Mouse (Mus musculus) small intestine, adult 2 months (tissue): ENCODE results near the gene 1700123K08Rik. TPM values are rescaled to one million over a fixed set of nuclear protein-coding genes. Genes with fewer than 3 reads are reported as not detected.
A peak's percentile ranks its signal among the peaks of the same experiment; 100 is the strongest.
"Not testable (repeated sequence)": the region's sequence is repeated elsewhere in the genome, so short reads cannot be mapped to it uniquely, and the experiment has no call there.

Experiments used
- H3K27ac ChIP-seq: fragments of 200-500 bp; 2 replicates; pipeline ENCODE4 v1.5.1; 2012; ENCODE audit warnings: low read depth, low read length, control low read depth, inconsistent platforms; ENCODE audit not compliant: insufficient read depth
- H3K27me3 ChIP-seq: fragments of 200-500 bp; 2 replicates; pipeline ENCODE4 v1.6.1; 2012; ENCODE audit warnings: mild to moderate bottlenecking, moderate library complexity, low read length, inconsistent platforms; ENCODE audit not compliant: control insufficient read depth, insufficient read depth
- H3K36me3 ChIP-seq: fragments of 200-500 bp; 2 replicates; pipeline ENCODE4 v1.6.1; 2012; ENCODE audit warnings: mild to moderate bottlenecking, low read length, control low read depth, inconsistent platforms; ENCODE audit not compliant: control insufficient read depth, insufficient read depth
- H3K4me1 ChIP-seq: fragments of 200-500 bp; 2 replicates; pipeline ENCODE4 v1.6.1; 2012; ENCODE audit warnings: low read length, inconsistent platforms, mixed read lengths; ENCODE audit not compliant: control insufficient read depth, insufficient read depth, insufficient read length
- H3K4me3 ChIP-seq: fragments of 200-500 bp; 2 replicates; pipeline ENCODE4 v1.5.1; 2012; ENCODE audit warnings: low read depth, mild to moderate bottlenecking, control low read depth, inconsistent platforms, low read length, moderate library complexity
- CTCF ChIP-seq: fragments of 200-500 bp; IDR thresholded peaks from 2 replicates; pipeline ENCODE4 v1.5.1; 2012; ENCODE audit warnings: low read depth, mild to moderate bottlenecking, control low read depth, inconsistent platforms, low read length, moderate library complexity, mixed read lengths; ENCODE audit not compliant: insufficient replicate concordance, insufficient read length; ENCODE audit errors: extremely low read depth
- POLR2A ChIP-seq: fragments of 200-500 bp; IDR thresholded peaks from 2 replicates; pipeline ENCODE4 v1.6.1; 2012; ENCODE audit warnings: low read depth, mild to moderate bottlenecking, control low read depth, inconsistent platforms, low read length, moderate library complexity
- whole genome bisulfite sequencing: fragments of 180-500 bp; shearing (Covaris S2); methylation state at CpG from one replicate; pipeline ENCODE4 v1.1.7; 2018; 5-methylcytosine and 5-hydroxymethylcytosine counted together
- polyA plus RNA-seq: library from polyadenylated mRNA; depleted of rRNA; stranded (reverse); fragments of >200 nt; gene quantifications from 2 replicates; pipeline ENCODE4 v1.2.3, GENCODE M21; 2012; rRNA removed

1700123K08Rik gene
- polyA plus RNA-seq, result not detected in 2 replicates

DNA sequence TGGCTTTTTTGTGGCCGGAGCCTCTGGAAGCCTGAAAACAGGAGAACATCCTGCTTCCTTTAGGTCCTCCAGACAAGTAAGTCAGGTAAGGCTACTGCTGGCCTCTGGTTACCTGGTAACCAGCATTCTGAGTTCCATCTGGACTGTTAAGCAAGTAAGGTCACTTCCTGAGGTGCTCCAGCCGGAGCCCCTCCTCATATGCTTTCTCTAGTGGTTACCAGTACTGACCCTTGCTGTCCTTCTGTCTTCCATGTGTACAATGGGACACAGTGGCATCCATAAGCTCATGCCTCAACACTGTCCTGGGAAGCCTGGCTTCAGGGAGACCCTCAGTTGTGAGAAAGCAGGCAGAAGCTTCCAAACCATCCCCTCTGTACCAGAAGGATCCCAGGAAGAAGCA lies at the start of gene 1700123K08Rik:
Gene 1700123K08Rik (minus strand): TSS at position 101 of the 400 bp plus-strand sequence.
- not testable (repeated sequence) for H3K36me3 ChIP-seq, H3K27me3 ChIP-seq, H3K4me3 ChIP-seq, H3K27ac ChIP-seq, H3K4me1 ChIP-seq
- 82% methylated on average over 2 of the region's 2 CpGs for WGBS

DNA sequence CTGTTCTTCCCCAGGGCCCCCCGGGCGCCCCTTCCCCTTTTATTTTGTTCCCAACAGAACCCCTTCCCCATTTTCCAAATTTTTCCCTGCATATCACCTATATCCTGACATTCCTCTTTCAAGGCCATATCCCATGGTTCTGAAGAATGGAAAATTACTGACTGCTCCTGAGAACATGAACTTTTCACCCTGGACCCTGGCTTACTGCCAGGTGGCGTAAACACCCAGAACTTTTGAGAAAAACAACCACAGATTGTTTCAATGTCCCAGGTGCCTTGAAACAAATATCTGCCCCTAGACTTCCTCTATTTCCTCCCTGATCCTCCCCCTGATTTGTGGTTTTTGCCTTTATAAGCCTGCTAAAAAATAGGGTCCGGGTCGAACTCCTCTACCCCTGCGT lies 22.9 kb upstream of the 1700123K08Rik start:
- Histone ChIP-seq H3K36me3 (no peaks in the 10 kb centered on the region), H3K27ac (no peak overlapping the region), H3K4me3 (no peak overlapping the region), H3K27me3 (no peaks in the 10 kb centered on the region), H3K4me1 (no peaks in the 10 kb centered on the region)
- TF ChIP-seq POLR2A (no peak), CTCF (no peak)
- 85% methylated on average over 6 of the region's 6 CpGs for WGBS

DNA sequence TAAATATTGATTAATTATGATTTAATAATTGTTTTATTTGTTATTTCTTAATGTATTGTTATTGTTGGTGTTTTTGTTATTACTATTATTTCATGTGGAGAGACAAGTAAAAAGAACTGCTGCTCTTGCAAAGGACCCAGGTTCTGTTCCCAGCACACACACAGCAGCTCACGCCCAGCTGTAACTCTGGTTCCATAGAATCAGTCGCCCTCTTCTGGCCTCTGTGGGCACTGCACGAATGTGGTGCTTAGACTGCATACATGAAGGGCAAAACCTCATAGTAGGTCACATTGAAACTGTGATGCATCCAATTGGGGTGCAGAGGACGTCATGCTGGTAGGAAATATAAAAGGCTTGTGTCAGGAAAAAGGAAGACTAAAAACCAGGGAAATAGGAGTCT lies 7.1 kb upstream of the 1700123K08Rik start:
- TF ChIP-seq CTCF, result peak; percentile 38; the same call in 1 of the 2 replicates
- TF ChIP-seq POLR2A, result no peak
- Histone ChIP-seq H3K4me3 (no peak overlapping the region), H3K4me1 (no peaks in the 10 kb centered on the region), H3K27me3 (no peaks in the 10 kb centered on the region; the same call in 1 of the 2 replicates), H3K27ac (no peak overlapping the region), H3K36me3 (no peaks in the 10 kb centered on the region)
- 58% methylated on average over 4 of the region's 4 CpGs for WGBS

DNA sequence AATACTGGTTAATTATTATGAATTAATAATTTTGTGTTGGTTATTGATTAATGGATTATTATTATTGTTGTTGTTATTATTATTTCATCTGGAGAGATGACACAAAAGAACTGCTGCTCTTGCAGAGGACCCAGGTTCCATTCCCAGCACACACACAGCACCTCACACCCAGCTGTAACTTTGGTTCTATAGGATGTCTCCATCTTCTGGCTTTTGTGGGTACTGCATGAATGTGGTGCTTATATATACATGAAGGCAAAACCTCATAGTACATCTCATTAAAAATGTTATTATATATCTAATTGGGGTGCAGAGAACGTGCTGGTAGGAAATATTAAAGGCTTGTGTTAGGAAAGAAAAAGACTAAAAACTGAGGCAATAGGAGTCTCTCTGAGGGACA lies 11.8 kb downstream of the 1700123K08Rik start:
- TF ChIP-seq POLR2A (no peak), CTCF (peak; percentile 31; the same call in 1 of the 2 replicates)
- H3K4me1 ChIP-seq, result no peaks in the 10 kb centered on the region
- H3K4me3 ChIP-seq, result no peak overlapping the region
- WGBS, result 52% methylated on average over 1 of the region's 1 CpGs
- no peaks in the 10 kb centered on the region for H3K27me3 ChIP-seq
- no peak overlapping the region for H3K27ac ChIP-seq
- H3K36me3 ChIP-seq, result no peaks in the 10 kb centered on the region

DNA sequence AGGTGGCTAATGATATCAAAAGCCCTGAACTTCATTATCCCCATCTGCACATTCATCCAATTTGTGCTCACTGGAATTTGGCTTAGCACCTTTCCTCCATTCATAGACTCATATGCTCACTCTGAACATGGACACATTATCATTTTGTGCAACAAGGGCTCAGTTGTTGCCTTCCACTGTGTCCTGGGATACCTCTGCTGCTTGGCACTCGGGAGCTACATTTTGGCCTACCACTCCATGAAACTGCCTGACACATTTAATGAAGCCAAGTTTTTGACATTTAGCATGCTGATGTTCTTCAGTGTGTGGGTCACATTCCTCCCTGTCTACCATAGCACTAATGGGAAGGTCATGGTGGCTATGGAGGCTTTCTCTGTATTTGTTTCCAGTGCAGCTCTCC lies 32.0 kb downstream of the 1700123K08Rik start:
- no peaks in the 10 kb centered on the region for H3K36me3 ChIP-seq
- TF ChIP-seq POLR2A, result no peak
- TF ChIP-seq CTCF, result no peak

More for the DNA sequence above, 32.0 kb downstream of the 1700123K08Rik start:
- H3K4me1 ChIP-seq, result no peaks in the 10 kb centered on the region
- no peaks in the 10 kb centered on the region for H3K27me3 ChIP-seq
- WGBS, result 86% methylated on average over 1 of the region's 1 CpGs
- no peak overlapping the region for H3K27ac ChIP-seq
- no peak overlapping the region for H3K4me3 ChIP-seq

Other genes with a start within 250 kb of the 1700123K08Rik start
- gene Pvrig, start 222.8 kb downstream of the 1700123K08Rik start, polyA plus RNA-seq, result 1.2 and 1.4 TPM in 2 replicates
- 1.2 and 1.8 TPM in 2 replicates for gene Zfp157, start 123.2 kb downstream of the 1700123K08Rik start, polyA plus RNA-seq
- 1.3 and 2.0 TPM in 2 replicates for gene Zfp68, start 55.0 kb upstream of the 1700123K08Rik start, polyA plus RNA-seq
- 0.28 and 0.62 TPM in 2 replicates for gene A430033K04Rik, start 58.1 kb upstream of the 1700123K08Rik start, polyA plus RNA-seq
- gene Fam20c, start 189.8 kb upstream of the 1700123K08Rik start, polyA plus RNA-seq, result 3.4 and 7.5 TPM in 2 replicates